Mouse (Mus musculus): ENCODE data around the gene Eml2. TPM values are rescaled to one million over a fixed set of nuclear protein-coding genes. Genes with fewer than 3 reads are reported as not detected.

Eml2 gene
- polyA plus RNA-seq, 1 experiment from 2014 or later = 10.0 TPM

DNA sequence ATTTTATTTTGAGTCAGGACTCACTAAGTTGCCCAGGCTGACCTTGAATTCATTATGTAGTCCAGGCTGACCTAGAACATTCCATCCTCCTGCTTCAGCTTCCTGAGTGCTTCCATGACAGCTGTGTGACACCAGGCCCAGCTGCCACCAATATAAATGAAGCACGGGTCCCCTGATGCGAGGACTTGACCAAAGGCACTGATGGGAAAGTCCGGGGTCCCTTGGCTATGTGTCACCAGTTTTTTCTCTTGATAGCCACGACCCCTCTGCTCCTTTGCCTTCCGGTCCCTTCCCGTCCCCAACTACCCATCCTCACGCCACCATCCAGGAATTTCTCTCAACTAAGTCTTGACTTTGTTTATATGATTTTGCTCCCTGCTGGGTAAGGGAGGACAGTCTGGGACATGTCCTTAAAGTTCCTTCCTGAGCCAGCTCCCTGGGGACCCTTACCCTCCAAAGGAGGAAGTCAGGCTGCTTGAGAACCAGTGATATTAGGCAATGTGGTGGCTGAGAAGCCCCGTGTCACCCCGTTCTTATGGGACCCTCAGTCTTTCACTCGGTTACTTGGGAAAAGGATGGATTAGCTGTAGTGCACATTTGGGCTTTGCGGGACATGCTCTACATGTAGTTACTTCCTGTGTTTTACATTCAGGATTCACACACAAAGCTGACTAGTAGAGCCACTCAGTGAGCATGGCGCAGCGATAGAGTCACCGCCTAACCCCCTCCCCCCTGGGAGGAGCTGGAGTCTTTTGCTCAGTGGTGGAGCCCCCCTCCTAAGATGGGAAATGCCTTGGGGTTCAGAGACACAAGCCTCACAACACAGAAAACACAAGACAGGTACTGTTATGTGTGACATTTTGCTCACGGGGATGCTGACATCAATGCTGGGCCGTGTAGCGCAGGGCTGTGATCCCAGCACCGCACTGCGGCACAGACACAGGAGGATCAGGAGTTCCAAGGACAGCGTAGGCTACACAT, 50.9 kb downstream of the Eml2 start:
- H3K9ac ChIP-seq (replicated peaks) = peak overlapping the region; percentile 75
- peak overlapping the region; percentile 98 for H3K27ac ChIP-seq
- H3K4me2 ChIP-seq (replicated peaks) = peak overlapping the region; percentile 87
- H3K36me3 ChIP-seq = peaks cover 15% of the 10 kb centered on the region; the same call in 1 of the 2 replicates
- H3K27me3 ChIP-seq = no peaks in the 10 kb centered on the region
- ATAC-seq = peak; percentile 38
- WGBS = 22% methylated on average over 20 of the region's 20 CpGs
- H3K4me1 ChIP-seq (replicated peaks) = peaks cover 28% of the 10 kb centered on the region
- no peaks in the 10 kb centered on the region for H3K9me3 ChIP-seq
- peak overlapping the region; percentile 58 for H3K4me3 ChIP-seq (replicated peaks)

DNA sequence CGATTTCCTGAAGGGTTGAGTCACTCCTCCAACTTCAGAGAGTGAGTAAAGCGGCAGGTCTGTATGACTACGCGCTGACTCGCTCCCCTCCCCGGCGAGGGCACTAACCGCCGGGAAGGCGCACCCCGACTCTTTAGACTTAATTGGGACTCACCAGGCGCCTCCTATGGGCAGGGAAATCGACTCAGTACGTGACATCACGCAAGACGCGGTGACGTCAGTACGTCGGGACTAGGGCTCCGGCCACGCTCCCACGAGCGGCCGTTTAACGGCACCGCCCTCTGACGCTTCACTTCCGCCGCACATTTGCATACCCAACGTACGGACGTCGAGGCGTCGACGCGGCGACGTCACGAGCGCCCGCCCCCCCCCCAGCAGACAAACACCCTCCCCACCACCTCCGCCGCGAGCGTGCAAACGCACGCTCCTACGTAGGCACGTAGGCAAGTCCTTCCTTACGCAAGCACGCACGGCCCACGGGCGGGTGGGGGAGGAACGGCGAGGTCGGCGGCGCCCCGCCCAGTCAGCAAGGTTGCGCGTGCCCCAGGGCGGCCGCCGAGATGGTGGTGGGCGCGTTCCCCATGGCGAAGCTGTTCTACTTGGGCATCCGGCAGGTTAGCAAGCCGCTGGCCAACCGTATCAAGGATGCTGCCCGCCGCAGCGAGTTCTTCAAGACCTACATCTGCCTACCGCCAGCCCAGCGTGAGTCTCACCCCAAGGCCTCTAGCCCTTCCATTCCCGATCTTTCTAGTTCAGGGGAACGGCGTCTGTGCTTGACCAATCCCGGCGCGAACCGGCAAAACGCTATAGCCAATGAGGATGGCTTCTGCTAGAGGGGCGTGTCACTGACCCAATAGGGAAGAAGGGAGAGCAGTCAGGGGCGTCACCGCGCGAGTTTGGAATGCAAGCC, 51.9 kb downstream of the Eml2 start, which contains the start of gene Opa3:
Opa3 (plus strand) TSS at position 452 of the 910 bp plus-strand sequence.
- Histone ChIP-seq H3K4me1 (replicated peaks) (peaks cover 28% of the 10 kb centered on the region), H3K36me3 (peaks cover 11% of the 10 kb centered on the region; the same call in 1 of the 2 replicates), H3K4me2 (replicated peaks) (peak within 1 kb of the TSS; percentile 87), H3K9me3 (no peaks in the 10 kb centered on the region), H3K27ac (peak within 1 kb of the TSS; percentile 98), H3K27me3 (no peaks in the 10 kb centered on the region), H3K4me3 (replicated peaks) (peak within 1 kb of the TSS; percentile 58), H3K9ac (replicated peaks) (peak within 1 kb of the TSS; percentile 82)
- peak; percentile 97 for ATAC-seq
- WGBS = under 1% methylated on average over 89 of the region's 91 CpGs

DNA sequence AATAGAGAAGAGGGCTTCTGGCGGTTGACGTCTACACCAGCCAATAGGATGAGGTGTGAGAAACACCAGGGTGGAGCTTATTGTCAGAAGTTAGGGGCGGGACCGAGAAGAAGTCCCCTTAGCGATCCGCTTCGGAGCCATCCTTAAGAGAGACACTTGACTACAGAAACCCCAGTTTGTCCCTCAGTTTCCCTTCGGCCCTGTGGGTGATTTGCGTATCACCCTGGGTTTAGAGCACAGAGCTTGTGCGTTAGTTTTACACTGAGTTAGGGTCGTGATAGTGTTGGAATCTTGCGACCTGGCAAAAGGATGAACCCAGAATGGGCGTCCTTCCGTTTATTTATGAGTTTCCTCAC, 52.5 kb downstream of the Eml2 start:
- H3K4me1 ChIP-seq (replicated peaks) = peaks cover 28% of the 10 kb centered on the region
- H3K9me3 ChIP-seq = no peaks in the 10 kb centered on the region
- WGBS = under 1% methylated on average over 14 of the region's 14 CpGs
- ATAC-seq = no peak
- H3K9ac ChIP-seq (replicated peaks) = peak overlapping the region; percentile 82
- peak overlapping the region; percentile 69 for H3K27ac ChIP-seq
- H3K4me2 ChIP-seq (replicated peaks) = peak overlapping the region; percentile 82
- peak overlapping the region; percentile 58 for H3K4me3 ChIP-seq (replicated peaks)
- H3K36me3 ChIP-seq = peaks cover 11% of the 10 kb centered on the region; the same call in 1 of the 2 replicates
- H3K27me3 ChIP-seq = no peaks in the 10 kb centered on the region

DNA sequence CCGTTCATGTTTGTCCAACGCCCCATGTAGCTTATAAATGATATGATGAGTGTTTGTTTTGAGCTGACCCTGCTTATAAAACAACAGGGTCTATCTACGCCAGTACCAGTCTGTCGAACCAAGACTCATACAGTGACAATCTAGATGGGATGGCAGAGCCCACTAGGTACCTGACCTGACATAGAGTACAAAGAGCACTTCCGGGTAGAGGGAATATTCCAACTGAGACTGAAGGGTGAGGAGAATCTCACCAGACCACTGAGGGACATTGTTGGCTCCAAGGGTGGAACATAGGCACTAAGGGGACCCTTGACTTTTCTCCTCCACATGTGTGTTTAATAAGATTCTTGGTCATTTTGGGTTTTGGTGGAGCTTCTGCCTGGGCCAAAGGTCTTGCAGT, 53.2 kb downstream of the Eml2 start:
- no peaks in the 10 kb centered on the region for H3K9me3 ChIP-seq
- H3K4me3 ChIP-seq (replicated peaks) = peak overlapping the region; percentile 58
- H3K27me3 ChIP-seq = no peaks in the 10 kb centered on the region
- ATAC-seq = no peak
- peak overlapping the region; percentile 82 for H3K4me2 ChIP-seq (replicated peaks)
- 49% methylated on average over 5 of the region's 5 CpGs for WGBS
- H3K27ac ChIP-seq = peak overlapping the region; percentile 69
- H3K4me1 ChIP-seq (replicated peaks) = peaks cover 28% of the 10 kb centered on the region
- peaks cover 10% of the 10 kb centered on the region; the same call in 1 of the 2 replicates for H3K36me3 ChIP-seq
- H3K9ac ChIP-seq (replicated peaks) = peak overlapping the region; percentile 82

DNA sequence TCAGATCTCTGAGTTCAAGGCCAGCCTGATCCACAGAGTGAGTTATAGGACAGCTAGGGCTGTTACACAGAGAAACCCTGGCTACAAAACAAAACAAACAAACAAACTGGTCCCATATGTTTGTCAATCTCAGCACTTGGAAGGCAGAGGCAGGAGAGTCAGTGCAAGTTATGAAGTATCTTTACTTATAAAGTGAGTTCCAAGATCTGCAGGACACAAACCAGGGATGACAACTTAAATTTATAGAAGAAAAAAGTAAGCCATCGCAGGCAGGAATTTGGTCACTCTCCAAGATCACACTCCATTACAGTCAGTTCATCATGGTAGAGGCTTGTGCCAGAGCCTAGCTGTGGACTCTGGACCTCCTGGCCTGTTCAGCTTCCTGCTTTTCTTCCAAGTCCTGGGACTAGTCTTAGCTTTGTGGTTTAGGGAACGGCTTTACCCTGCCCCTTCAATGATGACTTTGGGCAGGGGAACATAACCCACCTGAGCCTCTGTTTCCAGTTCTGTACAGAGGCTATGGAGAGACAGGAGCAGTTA, 53.9 kb downstream of the Eml2 start:
- Histone ChIP-seq H3K9ac (replicated peaks) (peak overlapping the region; percentile 82), H3K4me2 (replicated peaks) (peak overlapping the region; percentile 82)
- 94% methylated on average over 2 of the region's 2 CpGs for WGBS

DNA sequence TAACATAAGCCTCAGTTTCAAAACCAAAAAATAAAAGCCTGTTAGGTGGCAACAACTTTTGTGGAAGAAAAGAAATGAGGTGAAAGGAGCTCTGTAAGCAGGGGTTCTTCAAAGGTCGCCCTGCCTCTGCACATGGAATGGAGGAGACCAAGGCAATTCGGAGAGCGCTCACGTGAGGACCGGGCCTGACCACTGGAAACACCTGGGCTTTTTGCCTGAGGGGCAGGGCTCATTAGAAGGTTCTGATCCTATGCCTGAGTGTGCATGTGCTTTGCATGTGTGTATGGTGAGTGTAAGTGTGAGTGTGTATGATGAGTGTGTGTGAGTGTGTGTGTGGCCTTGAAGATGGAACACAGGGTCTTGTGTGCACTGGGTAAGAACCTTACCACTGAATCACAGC, 54.7 kb downstream of the Eml2 start:
- Histone ChIP-seq H3K27me3 (no peaks in the 10 kb centered on the region), H3K9me3 (no peaks in the 10 kb centered on the region), H3K4me2 (replicated peaks) (no peak overlapping the region), H3K4me3 (replicated peaks) (no peak overlapping the region), H3K9ac (replicated peaks) (peak overlapping the region; percentile 37; the same call in 1 of the 2 replicates), H3K36me3 (peaks cover 10% of the 10 kb centered on the region; the same call in 1 of the 2 replicates), H3K27ac (no peak overlapping the region), H3K4me1 (replicated peaks) (peaks cover 28% of the 10 kb centered on the region)
- no peak for ATAC-seq
- 93% methylated on average over 5 of the region's 5 CpGs for WGBS

More for the DNA sequence above, 53.9 kb downstream of the Eml2 start:
- peaks cover 10% of the 10 kb centered on the region; the same call in 1 of the 2 replicates for H3K36me3 ChIP-seq
- peaks cover 28% of the 10 kb centered on the region for H3K4me1 ChIP-seq (replicated peaks)
- H3K27me3 ChIP-seq = no peaks in the 10 kb centered on the region
- no peaks in the 10 kb centered on the region for H3K9me3 ChIP-seq
- no peak overlapping the region for H3K27ac ChIP-seq
- no peak for ATAC-seq
- H3K4me3 ChIP-seq (replicated peaks) = no peak overlapping the region

DNA sequence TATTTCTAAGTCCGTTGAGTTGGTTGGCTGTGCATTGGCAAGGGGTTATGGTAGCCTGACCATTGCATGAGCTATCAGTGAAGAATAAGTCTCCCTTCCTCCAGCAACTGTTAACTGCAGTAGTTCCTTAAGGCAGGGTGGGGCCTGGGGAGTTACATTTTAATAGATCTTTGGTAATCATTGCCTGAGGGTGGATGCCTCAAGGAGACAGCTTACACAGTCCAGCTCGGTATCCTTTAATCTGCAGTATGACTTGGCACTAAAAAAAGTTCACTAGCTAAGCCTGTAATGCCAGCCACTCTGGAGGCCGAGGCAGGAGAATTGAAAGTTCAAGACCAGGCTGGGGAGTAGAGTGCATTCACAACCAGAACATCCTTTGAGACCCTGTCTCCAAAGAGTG, 55.6 kb downstream of the Eml2 start:
- no peak overlapping the region for H3K9ac ChIP-seq (replicated peaks)
- no peaks in the 10 kb centered on the region for H3K27me3 ChIP-seq
- H3K9me3 ChIP-seq = no peaks in the 10 kb centered on the region
- no peak overlapping the region for H3K4me3 ChIP-seq (replicated peaks)
- WGBS = 92% methylated on average over 3 of the region's 3 CpGs
- no peak for ATAC-seq
- H3K4me1 ChIP-seq (replicated peaks) = peaks cover 24% of the 10 kb centered on the region
- no peak overlapping the region for H3K4me2 ChIP-seq (replicated peaks)
- peaks cover 10% of the 10 kb centered on the region; the same call in 1 of the 2 replicates for H3K36me3 ChIP-seq
- no peak overlapping the region for H3K27ac ChIP-seq

DNA sequence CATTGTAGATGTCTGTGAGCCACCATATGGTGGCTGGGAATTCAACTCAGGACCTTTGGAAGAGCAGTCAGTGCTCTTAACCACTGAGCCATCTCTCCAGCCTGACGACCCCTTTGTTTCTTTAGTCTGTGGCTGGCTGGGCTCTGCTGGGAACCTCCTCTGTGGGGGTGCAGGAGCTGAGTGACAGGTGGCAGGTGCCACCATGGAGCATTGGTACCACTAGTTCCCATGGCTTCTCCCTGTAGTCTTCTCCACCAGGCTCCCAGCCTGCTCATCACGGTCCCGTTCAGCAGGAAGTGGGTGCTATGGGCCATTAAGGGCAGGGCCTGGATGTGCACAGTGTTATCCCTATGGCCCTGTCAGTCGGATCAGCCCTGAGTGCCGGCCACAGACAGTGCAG, 58.4 kb downstream of the Eml2 start:
- ATAC-seq = no peak
- Histone ChIP-seq H3K9ac (replicated peaks) (no peak overlapping the region), H3K36me3 (peaks cover 10% of the 10 kb centered on the region; the same call in 1 of the 2 replicates), H3K4me3 (replicated peaks) (no peak overlapping the region), H3K9me3 (no peaks in the 10 kb centered on the region), H3K4me1 (replicated peaks) (peaks cover 15% of the 10 kb centered on the region), H3K27me3 (no peaks in the 10 kb centered on the region), H3K27ac (no peak overlapping the region), H3K4me2 (replicated peaks) (no peak overlapping the region)
- WGBS = 82% methylated on average over 5 of the region's 5 CpGs

DNA sequence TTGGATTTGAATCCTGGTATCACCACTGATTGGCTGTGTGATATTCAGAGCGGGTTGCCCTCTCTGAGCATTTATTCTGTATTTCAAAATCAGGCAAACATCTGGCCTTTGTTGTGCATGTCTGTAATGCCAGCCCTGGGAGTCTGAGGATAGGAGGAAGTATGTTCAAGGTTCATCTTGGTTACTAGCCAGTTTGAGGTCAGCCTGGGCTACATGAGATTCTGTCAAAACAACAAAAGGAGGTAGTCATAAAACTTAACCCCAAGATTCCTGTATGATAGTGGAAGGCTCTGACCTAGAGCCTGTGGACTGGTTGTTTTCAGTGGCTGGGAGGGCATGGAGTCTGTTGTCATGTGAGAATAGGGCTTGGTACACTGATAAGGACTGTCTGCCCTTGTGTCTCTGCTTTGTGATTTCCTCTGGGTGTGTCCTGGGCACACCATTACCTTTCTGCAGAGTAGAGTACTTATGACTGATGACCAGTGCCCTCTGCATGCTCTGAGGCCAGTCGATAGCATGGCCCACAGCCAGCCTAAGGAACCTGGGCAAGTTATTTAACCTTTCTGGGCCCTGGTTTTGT, 59.0 kb downstream of the Eml2 start:
- Histone ChIP-seq H3K4me1 (replicated peaks) (peaks cover 9% of the 10 kb centered on the region), H3K27ac (no peak overlapping the region), H3K9ac (replicated peaks) (no peak overlapping the region), H3K4me2 (replicated peaks) (no peak overlapping the region), H3K36me3 (peaks cover 10% of the 10 kb centered on the region; the same call in 1 of the 2 replicates), H3K27me3 (no peaks in the 10 kb centered on the region), H3K9me3 (no peaks in the 10 kb centered on the region), H3K4me3 (replicated peaks) (no peak overlapping the region)
- ATAC-seq = no peak
- 99% methylated on average over 2 of the region's 2 CpGs for WGBS

DNA sequence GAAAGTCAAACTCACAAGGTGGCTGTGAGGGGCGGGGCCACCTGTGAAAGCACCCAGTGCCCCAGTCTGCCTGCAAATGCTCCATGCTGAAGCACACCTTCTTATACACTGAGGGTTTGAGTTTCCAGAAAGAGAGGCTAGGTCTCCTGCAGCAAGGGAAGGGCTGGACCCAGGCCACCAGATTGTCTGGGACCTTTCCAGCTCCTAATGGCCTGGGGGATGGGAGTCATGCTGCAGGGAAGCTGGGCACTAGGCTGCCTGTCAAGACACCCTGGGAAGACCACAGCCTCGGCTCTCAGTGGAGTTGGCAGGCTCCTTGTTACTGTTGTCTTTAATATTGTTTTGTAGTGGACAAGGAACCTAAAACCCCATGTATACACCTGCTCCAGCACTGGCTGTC, 60.2 kb downstream of the Eml2 start:
- WGBS = 90% methylated on average over 2 of the region's 2 CpGs
- H3K36me3 ChIP-seq = peaks cover 10% of the 10 kb centered on the region
- H3K4me1 ChIP-seq (replicated peaks) = peaks cover 4% of the 10 kb centered on the region; the same call in 1 of the 2 replicates
- H3K27me3 ChIP-seq = no peaks in the 10 kb centered on the region
- H3K4me3 ChIP-seq (replicated peaks) = no peak overlapping the region
- no peaks in the 10 kb centered on the region for H3K9me3 ChIP-seq
- no peak overlapping the region for H3K4me2 ChIP-seq (replicated peaks)
- no peak overlapping the region for H3K27ac ChIP-seq
- ATAC-seq = no peak
- no peak overlapping the region for H3K9ac ChIP-seq (replicated peaks)

DNA sequence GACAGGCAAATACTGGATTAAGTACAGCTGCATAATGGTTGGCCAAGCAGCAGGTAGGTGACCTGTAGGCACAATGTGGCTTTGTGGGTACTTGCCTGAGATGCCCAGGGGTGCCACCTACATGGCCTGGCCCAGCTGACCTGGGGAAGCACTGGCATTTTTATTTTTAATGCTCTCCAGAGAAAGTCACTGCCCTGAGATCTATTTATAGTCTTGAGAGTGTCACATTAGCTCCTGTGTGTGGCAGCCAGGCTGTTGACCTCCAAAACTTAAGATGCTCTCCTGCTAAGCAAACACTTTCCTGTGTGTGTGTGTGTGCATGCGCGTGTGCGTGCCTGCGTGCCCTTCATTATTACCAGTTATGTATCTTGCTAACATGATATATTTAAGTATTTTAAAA, 62.1 kb downstream of the Eml2 start:
- ATAC-seq = no peak
- Histone ChIP-seq H3K9me3 (no peaks in the 10 kb centered on the region), H3K4me3 (replicated peaks) (no peak overlapping the region), H3K4me1 (replicated peaks) (peaks cover 4% of the 10 kb centered on the region; the same call in 1 of the 2 replicates), H3K27ac (no peak overlapping the region), H3K36me3 (peaks cover 9% of the 10 kb centered on the region), H3K27me3 (no peaks in the 10 kb centered on the region), H3K4me2 (replicated peaks) (no peak overlapping the region), H3K9ac (replicated peaks) (no peak overlapping the region)
- 99% methylated on average over 4 of the region's 4 CpGs for WGBS

Measured in midbrain, embryonic 13.5 days (tissue).